Mouse (Mus musculus): Measurements from ENCODE around the gene Fyn.

- TF ChIP-seq CTCF (IDR thresholded peaks at IDR 0.05; ENCODE audit: low read depth): no peak
- TF ChIP-seq EP300 (IDR thresholded peaks at IDR 0.05; ENCODE audit: low read depth): no peak
Observed at GRCm38 (mm10) chr10:39467821-39468220, 99.2 kb downstream of the Fyn start.

All from liver, postnatal 0 days (tissue).